Mouse (Mus musculus) inflammation-experienced regulatory T-cells (primary cell): ENCODE measurements around the gene Bhlhe41. TPM values are rescaled to one million over a fixed set of nuclear protein-coding genes. Genes with fewer than 3 reads are reported as not detected.

Experiments used
- polyA plus RNA-seq, 2 experiments: library from polyadenylated mRNA; unstranded; fragments of 100-300 nt; shearing (Covaris generic); gene quantifications; one replicate each; pipeline ENCODE4 v1.2.1; 2017

The Bhlhe41 gene
- polyA plus RNA-seq, result 1 to 10 TPM in 1 of 2 experiments, under 1 TPM in 1; 0.48 to 2.1 TPM

GRCm38 (mm10) chr6:145865289-145865885 is at the start of gene Bhlhe41:
Bhlhe41 (minus strand) TSS chr6:145865558.

Other genes starting within 250 kb of the Bhlhe41 start
- gene Tuba3b, start 249.8 kb downstream of the Bhlhe41 start, polyA plus RNA-seq, result not detected
- 1 to 10 TPM in 1 of 2 experiments, under 1 TPM in 1; 0.30 to 2.7 TPM for gene Rassf8, start 118.8 kb downstream of the Bhlhe41 start, polyA plus RNA-seq
- under 1 TPM in 1 of 2 experiments, not detected in 1; 0.29 TPM for gene Sspn, start 66.1 kb upstream of the Bhlhe41 start, polyA plus RNA-seq